Mouse (Mus musculus) right cerebral cortex, postnatal 25 days (tissue): ENCODE measurements around the gene Psmb11.
A peak's percentile ranks its signal among the peaks of the same experiment; 100 is the strongest.
"Not testable (repeated sequence)": the region's sequence is repeated elsewhere in the genome, so short reads cannot be mapped to it uniquely, and the experiment has no call there.

ENCODE experiments used
- DNase-seq: peaks from one replicate; pipeline ENCODE4 v3.0.0; 2022

The Psmb11 gene

GRCm38 (mm10) chr14:54603686-54604085 is 17.5 kb upstream of the Psmb11 start:
- DNase-seq = no peak

GRCm38 (mm10) chr14:54605752-54606321 is 15.4 kb upstream of the Psmb11 start, which contains the start of gene 4931414P19Rik:
4931414P19Rik (minus strand) TSS chr14:54605993.
- DNase-seq = peak; percentile 79

GRCm38 (mm10) chr14:54607226-54607625 is 14.0 kb upstream of the Psmb11 start:
- no peak for DNase-seq

GRCm38 (mm10) chr14:54609245-54609644 is 12.0 kb upstream of the Psmb11 start:
- no peak for DNase-seq

DNA sequence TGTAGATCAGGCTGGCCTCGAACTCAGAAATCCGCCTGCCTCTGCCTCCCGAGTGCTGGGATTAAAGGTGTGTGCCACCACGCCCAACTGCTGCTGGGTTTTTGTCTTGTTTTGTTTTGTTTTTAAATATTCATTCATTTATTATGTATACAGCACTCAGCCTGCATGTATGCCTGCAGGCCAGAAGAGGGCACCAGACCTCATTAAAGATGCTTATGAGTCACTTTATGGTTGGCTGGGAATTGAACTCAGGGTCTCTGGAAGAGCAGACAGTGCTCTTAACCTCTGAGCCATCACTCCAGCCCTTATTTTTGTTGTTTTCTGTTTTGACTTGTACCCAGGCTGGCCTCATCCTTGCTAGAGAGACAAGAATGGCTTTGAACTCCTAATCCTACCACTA is 11.3 kb upstream of the Psmb11 start:
- DNase-seq = no peak

- no peak for DNase-seq
These were observed 10.6 kb upstream of the Psmb11 start for GRCm38 (mm10) chr14:54610648-54611047.

DNA sequence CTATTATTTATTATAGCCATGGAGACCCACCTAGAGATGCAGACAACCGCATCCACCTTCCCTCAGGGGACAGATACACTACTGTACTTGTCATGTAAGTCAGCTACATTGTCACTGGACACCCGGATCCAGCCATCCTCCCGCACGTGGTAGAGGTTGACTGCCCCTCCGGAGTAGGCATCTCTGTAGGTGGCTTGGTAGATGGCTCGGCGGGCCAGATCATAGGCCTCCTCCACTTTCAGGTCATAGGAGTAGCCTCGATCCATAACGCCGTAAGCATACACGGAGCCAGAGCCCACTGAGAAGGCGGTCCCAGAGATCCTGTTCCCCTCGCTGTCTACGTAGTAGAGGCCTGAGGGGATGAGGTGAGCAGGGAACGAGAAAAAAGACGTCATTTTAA is 7.1 kb upstream of the Psmb11 start:
- not testable (repeated sequence) for DNase-seq

DNA sequence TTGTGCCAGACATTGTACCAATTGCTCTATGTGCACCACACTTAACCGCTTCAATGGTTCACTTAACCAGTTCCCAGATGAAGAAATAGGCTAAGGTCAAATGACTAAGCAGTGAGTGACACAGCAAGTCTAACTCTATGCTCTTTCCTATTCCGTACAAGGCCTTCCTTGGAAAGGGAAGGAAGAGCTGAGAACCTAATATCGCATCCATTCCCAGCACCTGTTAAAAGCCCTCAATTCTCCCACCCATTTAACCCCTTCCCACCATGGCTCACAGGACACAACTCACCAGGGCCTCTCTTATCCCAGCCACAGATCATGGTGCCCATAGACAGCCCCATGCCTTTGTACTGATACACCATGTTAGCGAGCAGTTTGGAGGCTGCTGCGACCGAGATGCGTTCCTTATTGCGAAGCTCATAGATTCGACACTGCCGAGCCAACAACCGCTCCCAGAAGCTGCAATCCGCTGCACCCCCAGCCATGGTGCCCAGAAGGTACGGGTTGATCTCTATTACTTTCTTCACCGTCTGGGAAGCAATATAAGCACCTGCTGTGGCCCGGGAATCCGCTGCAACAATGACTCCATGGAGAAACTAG is 4.9 kb upstream of the Psmb11 start:
- no peak for DNase-seq

GRCm38 (mm10) chr14:54617152-54617896 is 3.9 kb upstream of the Psmb11 start:
- DNase-seq = no peak

DNA sequence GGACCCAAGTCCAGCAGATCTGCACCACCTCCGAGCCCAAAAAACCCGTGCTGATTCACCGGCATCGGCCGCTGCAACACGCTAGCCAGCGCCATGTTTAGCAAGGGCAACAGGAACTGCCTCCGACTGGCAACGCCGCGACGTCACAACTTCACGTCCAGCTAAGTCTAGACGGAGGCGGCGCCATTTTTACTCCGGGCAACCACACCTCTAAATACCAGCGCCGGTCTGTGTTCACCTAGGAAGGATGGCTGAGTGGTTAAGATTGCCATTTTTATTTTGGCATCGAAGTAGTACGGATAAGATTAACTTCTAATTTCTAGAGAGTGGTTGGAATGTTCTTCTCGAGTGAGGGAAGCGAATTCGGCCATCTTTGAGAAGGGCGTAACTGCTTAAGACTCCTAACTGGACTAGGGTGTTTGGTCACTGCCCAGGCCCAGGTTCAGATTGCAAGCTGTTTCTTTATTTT is 3.3 kb upstream of the Psmb11 start, which contains the start of gene Psmb5:
TSS of gene Psmb5 (minus strand) at position 126 of the 469 bp plus-strand sequence.
- DNase-seq = peak; percentile 90

DNA sequence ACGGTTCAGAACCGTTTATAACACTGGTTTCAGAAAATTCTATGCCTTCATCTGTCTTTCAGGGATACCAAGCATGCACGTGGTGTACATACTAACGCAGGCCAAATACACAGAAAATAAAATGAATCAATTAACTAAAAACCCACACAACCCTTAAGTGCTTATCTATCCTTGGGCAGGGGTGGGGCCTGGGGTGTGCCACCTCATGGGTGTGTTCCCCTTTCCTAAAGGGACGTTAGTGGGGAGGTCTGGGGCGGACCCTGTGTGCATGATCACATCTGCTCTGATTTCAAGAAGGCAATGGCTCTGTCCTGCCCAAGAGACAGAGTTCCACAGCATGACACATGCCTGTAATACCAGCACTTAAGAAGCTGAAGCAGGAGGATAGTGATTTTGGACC is 2.1 kb downstream of the Psmb11 start:
- no peak for DNase-seq

DNA sequence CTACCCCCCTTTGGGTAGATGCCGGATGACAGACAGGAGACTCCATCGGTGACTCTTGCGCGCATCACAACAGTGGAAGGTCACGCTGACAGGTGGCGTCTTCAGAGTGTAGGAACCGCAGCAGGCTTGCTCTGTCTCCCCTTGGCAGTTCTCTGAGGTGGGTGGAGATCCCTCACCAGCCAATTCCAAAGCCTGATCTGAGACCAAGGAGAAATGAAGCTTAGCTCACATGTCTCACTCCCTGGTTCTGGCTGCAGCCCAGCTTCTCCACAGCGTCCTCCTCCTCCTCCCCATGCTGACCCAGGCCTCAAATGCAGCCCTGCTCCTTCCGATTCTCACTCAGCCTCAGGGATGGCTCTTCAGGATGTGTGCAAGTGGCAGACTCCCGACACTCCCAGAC is 3.7 kb downstream of the Psmb11 start:
- no peak for DNase-seq

DNA sequence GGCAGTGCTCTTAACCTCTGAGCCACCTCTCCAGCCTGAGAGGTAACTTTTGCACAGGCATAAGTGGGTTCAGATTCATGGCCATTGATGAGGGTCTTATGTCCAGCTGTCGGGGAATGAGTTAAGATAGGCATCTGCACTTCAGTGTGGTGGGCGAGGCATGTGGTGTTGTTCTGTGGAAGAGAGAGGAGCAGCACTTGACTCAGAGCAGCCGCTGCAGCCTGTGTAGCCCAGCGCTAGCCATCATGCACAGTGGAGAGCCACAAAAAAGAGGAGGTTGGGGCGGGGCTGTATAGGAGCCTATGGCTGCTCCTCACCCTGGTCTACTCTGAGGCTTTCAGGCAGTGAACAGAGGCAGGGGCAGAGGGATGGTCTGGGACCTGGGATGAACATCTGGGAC is 6.9 kb downstream of the Psmb11 start:
- no peak for DNase-seq

GRCm38 (mm10) chr14:54629797-54630196 is 8.6 kb downstream of the Psmb11 start:
- DNase-seq = no peak

GRCm38 (mm10) chr14:54630583-54631239 is 9.5 kb downstream of the Psmb11 start:
- DNase-seq = no peak

GRCm38 (mm10) chr14:54631240-54631599 is 10.0 kb downstream of the Psmb11 start:
- no peak for DNase-seq

- no peak for DNase-seq
These were observed 11.0 kb downstream of the Psmb11 start for GRCm38 (mm10) chr14:54632252-54632651.

DNA sequence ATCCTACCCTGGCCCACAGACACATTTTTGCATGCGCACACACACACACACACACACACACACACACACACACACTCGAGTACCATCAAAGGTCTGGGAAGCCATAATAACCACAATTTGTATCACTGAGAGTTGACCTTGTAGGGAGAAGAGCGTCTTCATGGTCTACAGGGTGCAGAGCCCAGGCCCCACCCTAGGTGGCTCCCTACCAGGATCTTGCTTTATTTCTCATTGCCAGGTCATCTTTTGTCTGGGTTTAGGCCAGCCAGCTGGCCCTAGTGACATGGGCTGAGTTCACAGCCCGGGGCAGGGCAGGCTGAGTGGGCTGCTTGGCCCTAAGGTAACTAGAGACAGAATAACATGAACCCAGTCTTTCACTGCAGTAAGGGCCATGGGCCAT is 12.9 kb downstream of the Psmb11 start:
- DNase-seq = no peak

- no peak for DNase-seq
These were observed 15.7 kb downstream of the Psmb11 start for GRCm38 (mm10) chr14:54636954-54637353.

DNA sequence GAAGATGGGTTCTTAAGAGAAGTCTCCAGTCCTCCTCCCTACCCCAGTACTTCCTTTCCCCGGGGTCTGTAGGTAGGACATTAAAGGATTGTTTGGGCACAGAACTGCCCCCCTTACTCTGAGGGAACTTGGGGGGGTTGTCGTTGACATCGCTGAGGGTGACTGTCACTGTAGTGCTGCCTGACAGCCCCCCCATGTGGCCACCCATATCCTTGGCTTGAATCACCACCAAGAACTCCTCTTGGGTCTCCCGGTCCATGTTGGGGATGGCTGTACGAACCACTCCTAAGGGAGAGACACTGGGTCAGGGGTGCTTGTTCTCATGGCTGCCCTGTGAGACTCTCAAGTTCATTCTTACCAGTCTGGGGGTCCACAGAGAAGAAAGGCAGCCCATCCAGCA is 17.0 kb downstream of the Psmb11 start:
- DNase-seq = no peak

DNA sequence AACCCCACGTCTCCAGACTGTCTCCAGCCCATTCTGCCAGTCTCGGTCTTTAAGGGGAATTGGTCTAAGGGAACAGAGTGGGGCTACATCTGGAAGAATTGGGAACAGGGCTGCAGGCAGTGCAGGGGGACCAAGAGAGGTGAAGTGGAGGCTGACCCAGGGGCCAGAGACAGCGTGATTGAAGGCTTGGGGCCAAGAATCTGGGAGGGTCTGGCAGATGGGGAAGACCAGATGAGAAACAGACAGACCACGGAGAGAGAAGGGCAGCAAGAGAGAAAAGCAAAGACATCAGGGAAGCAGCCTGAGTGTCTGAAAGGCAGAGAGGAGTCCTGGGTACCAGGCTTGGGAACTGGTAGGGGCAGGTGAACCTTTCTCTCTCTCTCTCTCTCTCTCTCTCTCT is 18.9 kb downstream of the Psmb11 start:
- no peak for DNase-seq

GRCm38 (mm10) chr14:54640946-54641304 is 19.7 kb downstream of the Psmb11 start, which contains the start of gene Gm17606:
Gm17606 (plus strand) TSS chr14:54640952.
- DNase-seq = no peak

DNA sequence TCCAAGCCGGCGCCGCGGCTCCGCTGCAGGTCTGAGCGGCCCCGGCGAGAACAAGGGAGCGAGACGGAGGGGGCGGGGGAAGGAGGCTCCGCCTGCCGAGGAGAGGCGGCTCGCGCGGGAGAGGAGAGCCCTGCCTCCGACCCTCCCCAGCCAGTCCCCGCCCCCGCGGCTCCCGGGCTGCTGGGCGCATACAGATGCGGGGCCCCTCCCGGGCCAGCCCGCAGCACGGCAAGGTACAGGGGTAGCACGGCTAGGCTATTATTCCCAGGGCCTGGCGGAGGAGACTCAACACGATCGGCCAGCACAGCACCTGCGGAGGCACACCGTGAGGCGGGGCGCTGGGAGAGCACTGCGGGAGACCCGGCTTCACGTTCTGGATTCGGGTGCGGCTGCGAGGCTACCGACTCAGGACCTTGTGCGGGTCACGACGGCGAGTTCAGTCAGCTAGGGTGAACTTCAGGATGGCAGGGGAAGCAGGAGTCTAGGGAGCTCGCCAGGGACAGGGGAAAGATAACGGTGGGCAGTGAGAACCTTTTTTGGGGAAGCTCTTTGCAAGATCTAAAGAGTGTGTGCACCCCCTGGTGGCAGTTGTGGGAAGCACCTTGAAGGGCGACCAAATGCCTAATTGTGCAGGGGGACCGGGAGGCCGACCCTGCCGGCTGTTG is 20.2 kb downstream of the Psmb11 start, which contains the start of gene Cdh24:
TSS of gene Cdh24 (minus strand) at position 60 of the 665 bp plus-strand sequence.
- peak; percentile 91 for DNase-seq
